9 mouse cellular contexts compared by ENCODE assay signal in the genomic region with DNA sequence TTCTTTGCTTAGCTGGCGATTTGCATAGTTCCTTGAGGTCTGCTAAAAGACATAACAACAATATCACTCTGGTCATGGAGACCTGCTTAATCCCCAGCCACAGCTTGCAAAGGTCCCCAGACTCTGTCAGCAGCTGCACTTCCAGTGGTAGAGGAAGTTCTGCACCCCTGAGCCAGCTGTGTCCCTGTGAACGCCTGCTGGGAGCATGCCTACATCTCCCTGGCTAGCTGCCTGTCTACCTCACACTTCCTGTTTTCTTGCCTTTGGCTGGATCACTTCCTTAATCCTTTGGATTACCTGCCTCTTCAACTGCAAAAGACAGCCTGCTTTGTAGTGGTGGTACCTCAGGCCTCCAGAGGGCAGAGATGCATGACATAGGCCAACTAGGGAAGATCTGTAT. TPM values are rescaled to one million over a fixed set of nuclear protein-coding genes. Genes with fewer than 3 reads are reported as not detected.
DNase-seq lines count a peak whose midpoint lies in the region; TF ChIP-seq lines count a peak whose summit lies in the region.
"Had no signal": no experiment of that assay in that cellular context is flagged by ENCODE, and none has a peak within 500 bp of the region (broad histone marks: within the 10 kb centered on the region; RNA-seq: fewer than 3 reads in every experiment).

No protein-coding gene starts in this region.

- DNase-seq in gastrocnemius, adult 2 months, result peak; percentile 53
- no peak for DNase-seq in gastrocnemius, postnatal 10 days
- peak; percentile 40 for DNase-seq in ovary, postnatal 36 days (ENCODE audit: low spot score)
- DNase-seq in ovary, postnatal 14 days (ENCODE audit: low spot score), result no peak
- DNase-seq in kidney, postnatal 25 days, result peak; percentile 64 to 69
- DNase-seq in spleen, postnatal 10 days (ENCODE audit: low spot score in 2 of 2), result no peak
- no peak for DNase-seq in testis, postnatal 14 days (ENCODE audit: low spot score)
- DNase-seq in right cerebral cortex, adult 18-20 months, result no peak

- H3K4me3 ChIP-seq in gastrocnemius, adult 2 months, result no peak overlapping the region
- H3K4me3 ChIP-seq: hindbrain, embryonic 12.5 days had no signal

- no peak; the same call in 1 of the 2 replicates for TF ChIP-seq CTCF in gastrocnemius, adult 2 months (IDR thresholded peaks at IDR 0.05)

- intact Hi-C loops in gastrocnemius, adult 2 months (cut with DNase I), result loop anchor here (5.0 kb wide), 1 partner anchor 34 kb away; no protein-coding TSS in a partner anchor

- peak overlapping the region; percentile 53 for H3K27ac ChIP-seq in gastrocnemius, adult 2 months
- H3K27ac ChIP-seq: hindbrain, embryonic 12.5 days had no signal

RNA-seq across cellular contexts. Expression of a gene that starts 6.5 kb away (rescaled TPM):
- 100 to 1,000 TPM in 1 of 2 experiments, 10 to 100 TPM in 1; 86.7 to 120 TPM for total RNA-seq in gastrocnemius, adult 2 months (2021)
- total RNA-seq in gastrocnemius, postnatal 10 days (2021), result 10 to 100 TPM; 42.5 to 45.1 TPM

Comparison
In these comparisons a context has a peak if more than half of its experiments do, and no peak if none do; other contexts are left out.
1. DNase-seq: peak in gastrocnemius, adult 2 months (single experiment), ovary, postnatal 36 days (single experiment) and kidney, postnatal 25 days (2 of 2); none in gastrocnemius, postnatal 10 days (single experiment), ovary, postnatal 14 days (single experiment), spleen, postnatal 10 days (0 of 2), testis, postnatal 14 days (single experiment) and right cerebral cortex, adult 18-20 months (single experiment).